Mouse (Mus musculus) erythroblast, embryonic 14.5 days (primary cell): ENCODE measurements at regions not wholly inside any gene's neighbourhood (a gene's known extent, or its start where the extent isn't known, plus 50 kb on each side); places are given as distances from the start of the nearest gene placed in this dataset.

ENCODE experiments used
- GATA1 ChIP-seq: IDR thresholded peaks from 2 replicates; pipeline ENCODE4 v1.6.1; 2012; ENCODE audit warnings: low read length, inconsistent platforms, mixed read lengths
- TAL1 ChIP-seq: IDR thresholded peaks from 3 replicates; pipeline ENCODE4 v1.6.1; 2012; ENCODE audit warnings: low read length, inconsistent platforms, mixed read lengths

- no peak for TF ChIP-seq GATA1
- no peak for TF ChIP-seq TAL1
Observed at GRCm38 (mm10) chr3:17786023-17786720, 162.0 kb upstream of the Cypt12 start.
